Mouse (Mus musculus) midbrain, embryonic 13.5 days (tissue): ENCODE results near the gene Rmnd5b. TPM values are rescaled to one million over a fixed set of nuclear protein-coding genes. Genes with fewer than 3 reads are reported as not detected.
"Not testable (repeated sequence)": the region's sequence is repeated elsewhere in the genome, so short reads cannot be mapped to it uniquely, and the experiment has no call there.

ENCODE experiments used
- ATAC-seq: fragments of 200-750 bp; cut with Nextera tagmentation; 2 replicates; pipeline ENCODE4 v1.8.0; 2017; ENCODE audit warnings: mild to moderate bottlenecking, moderate TSS enrichment, moderate library complexity
- H3K27ac ChIP-seq: fragments of 300-500 bp; sonication (generic); 2 replicates; pipeline ENCODE4 v1.5.1; 2015; ENCODE audit warnings: inconsistent platforms, mild to moderate bottlenecking, moderate library complexity
- H3K27me3 ChIP-seq: fragments of 300-500 bp; sonication (generic); 2 replicates; pipeline ENCODE4 v1.6.1; 2015; ENCODE audit warnings: mild to moderate bottlenecking, inconsistent platforms
- H3K36me3 ChIP-seq: fragments of 300-500 bp; sonication (generic); 2 replicates; pipeline ENCODE4 v1.6.1; 2015; ENCODE audit warnings: mild to moderate bottlenecking, inconsistent platforms
- H3K4me1 ChIP-seq: fragments of 300-500 bp; sonication (generic); replicated peaks from 2 replicates; pipeline ENCODE4 v1.6.1; 2015; ENCODE audit warnings: inconsistent platforms
- H3K4me2 ChIP-seq: fragments of 300-500 bp; sonication (generic); replicated peaks from 2 replicates; pipeline ENCODE4 v1.6.1; 2015; ENCODE audit warnings: moderate library complexity, mild to moderate bottlenecking, inconsistent platforms
- H3K4me3 ChIP-seq: fragments of 300-500 bp; sonication (generic); replicated peaks from 2 replicates; pipeline ENCODE4 v1.5.1; 2015; ENCODE audit warnings: mild to moderate bottlenecking, inconsistent platforms
- H3K9ac ChIP-seq: fragments of 300-500 bp; sonication (generic); replicated peaks from 2 replicates; pipeline ENCODE4 v1.6.1; 2015; ENCODE audit warnings: mild to moderate bottlenecking, inconsistent platforms
- H3K9me3 ChIP-seq: fragments of 300-500 bp; sonication (generic); 2 replicates; pipeline ENCODE4 v1.6.1; 2016; ENCODE audit warnings: mild to moderate bottlenecking, inconsistent platforms
- WGBS: fragments of 180-500 bp; shearing (Covaris S2); methylation state at CpG from one replicate; pipeline ENCODE4 v1.1.7; 2015; 5-methylcytosine and 5-hydroxymethylcytosine counted together
- polyA plus RNA-seq: library from polyadenylated mRNA; unstranded; fragments of >200 nt; fragmentation: Nextera tagmentation; extraction: Ambion mirVana; gene quantifications from 2 replicates; pipeline ENCODE4 v1.2.1, GENCODE M21; 2015

The Rmnd5b gene
- polyA plus RNA-seq, 1 experiment from 2014 or later, result 71.8 TPM

GRCm38 (mm10) chr11:51633200-51633599 lies 2.5 kb downstream of the Rmnd5b start:
- H3K27me3 ChIP-seq, ATAC-seq, H3K4me2 ChIP-seq, H3K27ac ChIP-seq, H3K9ac ChIP-seq, H3K4me3 ChIP-seq, H3K9me3 ChIP-seq: not testable (repeated sequence)
- WGBS, result 91% methylated on average over 7 of the region's 7 CpGs
- Histone ChIP-seq H3K4me1 (peaks cover 26% of the 10 kb centered on the region), H3K36me3 (peaks cover 19% of the 10 kb centered on the region)

- no peak for ATAC-seq
- Histone ChIP-seq H3K4me1 (peaks cover 21% of the 10 kb centered on the region), H3K27me3 (no peaks in the 10 kb centered on the region), H3K4me2 (no peak overlapping the region), H3K4me3 (no peak overlapping the region), H3K9ac (no peak overlapping the region), H3K36me3 (peaks cover 29% of the 10 kb centered on the region), H3K27ac (no peak overlapping the region), H3K9me3 (no peaks in the 10 kb centered on the region)
- 92% methylated on average over 6 of the region's 6 CpGs for WGBS
Observed at GRCm38 (mm10) chr11:51632130-51632753, 3.5 kb downstream of the Rmnd5b start.

GRCm38 (mm10) chr11:51629651-51630314 lies 5.9 kb downstream of the Rmnd5b start:
- Histone ChIP-seq H3K4me1 (peaks cover 10% of the 10 kb centered on the region), H3K4me2 (no peak overlapping the region), H3K27ac (no peak overlapping the region), H3K9me3 (no peaks in the 10 kb centered on the region), H3K9ac (no peak overlapping the region), H3K36me3 (peaks cover 52% of the 10 kb centered on the region), H3K27me3 (no peaks in the 10 kb centered on the region), H3K4me3 (no peak overlapping the region)
- WGBS, result 88% methylated on average over 15 of the region's 15 CpGs
- no peak for ATAC-seq

GRCm38 (mm10) chr11:51627907-51628306 lies 7.8 kb downstream of the Rmnd5b start:
- no peak for ATAC-seq
- WGBS, result 91% methylated on average over 8 of the region's 8 CpGs
- no peak overlapping the region for H3K4me2 ChIP-seq
- no peak overlapping the region for H3K4me3 ChIP-seq
- no peaks in the 10 kb centered on the region for H3K9me3 ChIP-seq
- H3K27me3 ChIP-seq, result no peaks in the 10 kb centered on the region
- H3K9ac ChIP-seq, result no peak overlapping the region
- no peak overlapping the region for H3K27ac ChIP-seq
- H3K36me3 ChIP-seq, result peaks cover 71% of the 10 kb centered on the region
- H3K4me1 ChIP-seq, result no peaks in the 10 kb centered on the region

GRCm38 (mm10) chr11:51627425-51627824 lies 8.3 kb downstream of the Rmnd5b start:
- ATAC-seq, result no peak
- Histone ChIP-seq H3K4me2 (no peak overlapping the region), H3K9me3 (no peaks in the 10 kb centered on the region), H3K36me3 (peaks cover 72% of the 10 kb centered on the region), H3K27ac (no peak overlapping the region), H3K27me3 (no peaks in the 10 kb centered on the region), H3K4me3 (no peak overlapping the region), H3K9ac (no peak overlapping the region), H3K4me1 (no peaks in the 10 kb centered on the region)
- 92% methylated on average over 9 of the region's 9 CpGs for WGBS

- 87% methylated on average over 5 of the region's 5 CpGs for WGBS
- Histone ChIP-seq H3K27me3 (no peaks in the 10 kb centered on the region), H3K9me3 (no peaks in the 10 kb centered on the region), H3K4me1 (peaks cover 13% of the 10 kb centered on the region), H3K36me3 (peaks cover 82% of the 10 kb centered on the region), H3K4me3 (no peak overlapping the region), H3K4me2 (no peak overlapping the region), H3K27ac (no peak overlapping the region), H3K9ac (no peak overlapping the region)
- no peak for ATAC-seq
Observed at GRCm38 (mm10) chr11:51625187-51625820, 10.4 kb downstream of the Rmnd5b start.

GRCm38 (mm10) chr11:51622971-51623491 lies 12.7 kb downstream of the Rmnd5b start:
- Histone ChIP-seq H3K27me3 (no peaks in the 10 kb centered on the region), H3K9ac (no peak overlapping the region), H3K27ac (no peak overlapping the region), H3K4me3 (no peak overlapping the region), H3K4me2 (no peak overlapping the region), H3K9me3 (no peaks in the 10 kb centered on the region), H3K4me1 (peaks cover 16% of the 10 kb centered on the region), H3K36me3 (peaks cover 65% of the 10 kb centered on the region)
- no peak for ATAC-seq
- 96% methylated on average over 7 of the region's 7 CpGs for WGBS

- no peak overlapping the region for H3K4me2 ChIP-seq
- no peak overlapping the region for H3K27ac ChIP-seq
- no peak for ATAC-seq
- 94% methylated on average over 2 of the region's 2 CpGs for WGBS
- H3K36me3 ChIP-seq, result peaks cover 52% of the 10 kb centered on the region
- H3K4me1 ChIP-seq, result peaks cover 16% of the 10 kb centered on the region
- H3K27me3 ChIP-seq, result no peaks in the 10 kb centered on the region
- no peak overlapping the region for H3K9ac ChIP-seq
- H3K4me3 ChIP-seq, result no peak overlapping the region
- H3K9me3 ChIP-seq, result no peaks in the 10 kb centered on the region
Observed at GRCm38 (mm10) chr11:51621776-51622175, 13.9 kb downstream of the Rmnd5b start.

- no peaks in the 10 kb centered on the region for H3K27me3 ChIP-seq
- peak overlapping the region; percentile 73 for H3K4me2 ChIP-seq
- H3K4me1 ChIP-seq, result peaks cover 25% of the 10 kb centered on the region
- no peak overlapping the region for H3K27ac ChIP-seq
- H3K9me3 ChIP-seq, result no peaks in the 10 kb centered on the region
- H3K4me3 ChIP-seq, result peak overlapping the region; percentile 76
- no peak for ATAC-seq
- peaks cover 37% of the 10 kb centered on the region for H3K36me3 ChIP-seq
- 2% methylated on average over 11 of the region's 11 CpGs for WGBS
- H3K9ac ChIP-seq, result peak overlapping the region; percentile 77
Observed at GRCm38 (mm10) chr11:51620084-51620483, 15.6 kb downstream of the Rmnd5b start.

- Histone ChIP-seq H3K27me3 (0 out of 2 replicates have a peak, but pooled peaks cover 4% of the 10 kb centered on the region), H3K4me1 (peaks cover 26% of the 10 kb centered on the region), H3K9ac (peak within 1 kb of the TSS; percentile 77), H3K36me3 (peaks cover 31% of the 10 kb centered on the region), H3K4me3 (peak within 1 kb of the TSS; percentile 76), H3K27ac (no peak within 1 kb of the TSS), H3K9me3 (no peaks in the 10 kb centered on the region), H3K4me2 (peak within 1 kb of the TSS; percentile 73)
- ATAC-seq, result peak; percentile 95
- WGBS, result under 1% methylated on average over 51 of the region's 51 CpGs
Observed at GRCm38 (mm10) chr11:51619409-51620060, 16.2 kb downstream of the Rmnd5b start, which contains the start of gene Nhp2. TSS of gene Nhp2 (plus strand) at chr11:51619735.

GRCm38 (mm10) chr11:51618894-51619408 lies 16.7 kb downstream of the Rmnd5b start:
- H3K27me3 ChIP-seq, result 0 out of 2 replicates have a peak, but pooled peaks cover 5% of the 10 kb centered on the region
- no peak overlapping the region for H3K27ac ChIP-seq
- 0 out of 2 replicates have a peak overlapping the region, but pooled peaks have one; percentile 39 for H3K9ac ChIP-seq
- WGBS, result 51% methylated on average over 8 of the region's 8 CpGs
- no peaks in the 10 kb centered on the region for H3K9me3 ChIP-seq
- peaks cover 25% of the 10 kb centered on the region for H3K36me3 ChIP-seq
- H3K4me3 ChIP-seq, result peak overlapping the region; percentile 76
- peak overlapping the region; percentile 73 for H3K4me2 ChIP-seq
- H3K4me1 ChIP-seq, result peaks cover 26% of the 10 kb centered on the region
- ATAC-seq, result peak; percentile 69; the same call in 1 of the 2 replicates
